Mouse (Mus musculus) liver, embryonic 14.5 days (tissue): ENCODE results near the gene Arrdc1.

Experiments
- CTCF ChIP-seq: IDR thresholded peaks from 2 replicates; pipeline ENCODE4 v1.5.1; 2016; ENCODE audit warnings: antibody characterized with exemption, low read depth, control low read depth
- EP300 ChIP-seq: IDR thresholded peaks from 2 replicates; pipeline ENCODE4 v1.6.1; 2016; ENCODE audit warnings: antibody characterized with exemption, low read depth

DNA sequence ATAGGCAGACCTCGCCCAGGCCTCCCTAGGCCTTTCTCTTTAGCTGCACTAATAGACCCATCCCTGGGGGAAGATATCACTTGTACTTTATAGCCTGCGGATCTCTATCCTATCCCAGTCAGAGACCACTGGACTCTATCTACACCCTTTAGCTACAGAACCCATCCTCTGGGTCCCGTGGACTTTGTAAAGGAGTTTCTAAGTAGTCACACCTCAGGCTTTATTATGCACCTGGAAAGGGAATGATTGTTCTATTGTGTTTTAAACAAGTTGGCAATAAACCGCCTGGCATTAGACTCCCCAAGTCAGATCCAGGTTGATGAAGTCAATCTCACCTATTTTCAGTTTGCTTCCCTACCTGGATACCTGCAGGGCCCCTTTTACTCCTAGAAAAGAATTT, 22.9 kb downstream of the Arrdc1 start:
- TF ChIP-seq CTCF (no peak), EP300 (no peak)
